Mouse (Mus musculus) frontal cortex, postnatal 25 days (tissue): Measurements from ENCODE around the gene Hrg.
"Not testable (repeated sequence)": the region's sequence is repeated elsewhere in the genome, so short reads cannot be mapped to it uniquely, and the experiment has no call there.

Experiments
- DNase-seq, 2 experiments: peaks; one replicate each; pipeline ENCODE4 v3.0.0; 2022; ENCODE audit warnings: low spot score in 2 of 2

Hrg gene

DNA sequence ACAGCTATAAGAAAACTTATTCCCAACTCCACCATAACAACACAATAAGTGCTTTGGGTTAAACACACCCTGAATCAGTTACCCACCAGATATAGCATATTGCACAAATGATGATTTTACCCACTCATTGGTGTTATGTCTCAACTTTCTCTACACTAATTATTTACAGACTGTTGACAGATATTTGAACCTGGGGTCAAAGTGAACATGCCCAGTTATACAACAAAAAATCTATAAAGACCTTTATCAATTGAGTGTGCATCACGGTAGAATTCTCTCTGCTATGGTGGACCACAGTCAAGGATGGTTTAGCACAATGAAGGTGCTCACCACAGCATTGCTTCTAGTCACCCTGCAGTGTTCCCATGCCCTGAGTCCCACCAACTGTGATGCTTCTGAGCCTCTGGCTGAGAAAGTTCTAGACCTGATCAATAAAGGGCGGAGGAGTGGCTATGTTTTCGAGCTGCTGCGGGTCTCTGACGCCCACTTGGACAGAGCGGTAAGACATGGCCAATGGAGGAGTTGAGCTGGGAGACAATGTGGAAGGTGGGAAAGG is at the start of gene Hrg:
Hrg (plus strand) TSS at position 233 of the 556 bp plus-strand sequence.
- DNase-seq, result no peak

DNA sequence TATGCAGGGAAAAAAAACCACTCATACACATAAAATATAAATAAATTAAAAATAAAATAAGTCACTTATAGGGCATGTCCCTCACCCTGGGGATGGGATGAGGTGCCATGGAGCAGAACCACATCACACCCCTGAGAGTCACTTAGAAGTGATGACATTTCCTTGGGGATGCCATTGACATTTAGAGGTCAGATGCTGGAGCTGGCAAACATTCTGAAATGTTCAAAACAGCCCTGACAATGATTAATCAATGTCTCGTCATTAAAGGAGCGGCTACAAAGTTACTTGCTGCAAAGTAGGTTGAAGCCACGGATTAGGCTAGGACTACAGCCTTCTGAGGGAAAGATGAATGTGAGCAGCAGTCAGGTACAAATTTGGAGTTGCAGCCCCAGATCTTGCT is 49.5 kb upstream of the Hrg start:
- DNase-seq, result no peak

DNA sequence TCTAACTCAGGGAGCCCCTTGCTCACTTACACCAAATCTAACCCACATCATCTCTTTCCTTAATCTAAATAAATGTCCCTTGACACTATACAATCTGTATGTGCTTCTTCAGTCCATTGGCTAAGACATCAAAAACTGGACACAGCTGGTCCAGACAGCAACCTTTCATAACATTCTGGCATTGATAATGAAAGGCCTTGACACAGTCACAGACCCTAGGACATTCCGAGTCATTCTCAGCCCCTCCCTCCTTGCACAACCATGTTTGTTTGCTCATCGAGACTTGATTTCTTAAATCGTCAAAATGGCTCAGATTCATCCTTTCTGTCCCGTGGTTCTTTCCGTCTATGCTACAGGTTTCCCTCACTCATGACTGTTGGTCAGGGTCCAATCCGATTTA is 41.6 kb upstream of the Hrg start:
- no peak for DNase-seq

DNA sequence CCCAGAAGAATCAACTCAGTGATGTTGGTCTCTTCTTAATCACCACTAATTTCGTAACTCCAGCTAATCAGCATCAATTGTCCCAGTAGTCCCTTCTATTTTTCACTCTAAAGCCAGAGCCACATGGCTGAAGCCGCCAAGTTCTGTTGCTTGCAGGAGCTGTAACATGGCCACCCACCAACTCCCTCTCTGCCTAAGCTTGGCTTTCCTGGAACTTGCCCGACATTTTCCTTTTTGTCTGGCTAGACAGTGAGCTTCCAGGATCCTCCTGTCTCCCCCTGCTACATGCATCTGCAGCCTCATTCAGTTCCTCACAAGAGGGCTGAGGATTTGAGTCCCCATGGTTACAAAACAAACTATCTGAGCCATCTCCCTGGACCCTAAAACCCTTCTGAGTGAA is 38.9 kb upstream of the Hrg start:
- no peak for DNase-seq

DNA sequence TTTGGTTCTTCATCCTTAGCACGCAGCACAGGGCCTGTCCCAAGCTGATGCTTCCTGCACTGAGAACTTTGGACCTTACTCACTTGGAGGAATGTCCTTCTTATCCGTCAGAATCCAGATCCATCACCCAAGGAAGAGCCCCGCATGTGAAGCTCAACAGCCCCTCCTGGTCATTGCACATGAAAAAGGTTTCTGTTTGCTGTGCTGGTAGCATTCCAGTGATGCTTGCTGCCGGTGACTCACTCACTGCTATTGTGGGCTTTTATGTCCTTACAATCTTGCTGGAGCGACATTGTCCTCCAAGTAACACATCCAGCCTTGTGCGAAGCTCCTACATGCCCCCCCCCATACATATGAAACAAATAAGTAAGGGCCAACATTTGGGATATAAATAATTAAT is 38.0 kb upstream of the Hrg start:
- no peak for DNase-seq

DNA sequence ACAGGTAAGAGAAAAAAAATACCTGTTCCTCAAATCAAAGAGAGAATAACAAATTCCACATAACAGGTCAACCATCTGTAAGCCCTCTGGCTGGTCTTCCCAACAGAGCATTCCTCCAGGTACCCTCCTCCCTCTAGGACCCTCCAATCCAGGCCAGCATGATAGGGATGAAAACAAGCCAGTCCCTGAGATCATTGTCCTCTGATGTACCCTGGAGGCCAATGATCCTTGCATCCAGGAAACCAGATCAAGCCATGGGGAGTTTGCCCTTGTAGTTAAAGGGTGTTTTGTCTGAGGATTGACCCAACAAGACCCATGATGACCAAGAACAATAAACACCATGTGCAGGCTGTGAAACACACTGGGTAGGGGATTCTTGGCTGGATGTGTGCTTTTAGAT is 36.6 kb upstream of the Hrg start:
- DNase-seq, result no peak

DNA sequence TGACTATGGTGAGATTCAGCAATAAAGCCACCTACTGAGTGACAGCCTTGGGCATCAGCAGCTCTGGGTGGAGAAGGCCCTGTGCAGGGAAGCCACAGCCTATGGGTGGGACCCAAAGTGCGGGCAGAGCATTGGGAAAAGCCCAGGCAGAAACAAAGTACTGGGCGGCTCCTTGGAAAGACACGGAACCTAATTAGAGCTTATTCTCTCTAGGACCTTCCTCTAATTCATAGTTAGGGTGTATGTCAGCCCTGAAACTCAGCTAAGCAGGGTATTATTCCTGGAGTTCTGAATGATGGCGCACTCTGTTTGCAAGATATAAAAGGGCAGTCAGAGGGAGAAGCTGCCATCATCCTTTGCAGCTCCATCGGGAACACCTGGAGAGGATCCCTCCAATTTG is 32.8 kb upstream of the Hrg start, which contains the start of gene Fetub:
Fetub (plus strand) TSS at position 301 of the 400 bp plus-strand sequence.
- DNase-seq, result no peak

DNA sequence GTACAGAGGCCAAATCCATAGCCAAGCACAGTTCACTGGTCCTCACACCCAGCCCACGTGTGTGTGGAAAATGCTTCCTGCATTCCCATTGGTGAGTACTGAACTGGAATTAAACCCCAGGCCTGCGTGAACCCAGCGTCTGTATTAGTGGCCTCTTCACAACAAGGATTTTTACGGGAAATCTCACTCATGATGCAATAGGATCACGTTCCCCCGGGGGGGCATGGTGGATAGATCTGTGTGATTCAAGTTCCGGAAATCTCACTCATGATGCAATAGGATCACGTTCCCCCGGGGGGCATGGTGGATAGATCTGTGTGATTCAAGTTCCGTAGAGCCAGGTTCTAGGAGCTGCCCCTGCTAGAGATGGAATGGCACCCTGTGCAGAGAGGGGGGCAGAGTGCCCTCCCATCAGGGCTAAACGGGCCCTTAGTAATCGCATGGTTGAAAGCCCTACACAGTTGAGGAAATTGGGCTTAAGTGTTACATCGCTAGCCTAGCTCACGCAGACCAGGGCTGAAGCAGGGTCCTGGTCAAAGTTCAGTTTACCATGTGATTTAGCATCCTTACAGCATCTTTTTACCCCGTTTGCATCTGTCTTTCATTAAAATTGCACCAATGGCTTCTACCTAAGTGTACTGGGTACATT is 32.1 kb upstream of the Hrg start:
- DNase-seq, result no peak

DNA sequence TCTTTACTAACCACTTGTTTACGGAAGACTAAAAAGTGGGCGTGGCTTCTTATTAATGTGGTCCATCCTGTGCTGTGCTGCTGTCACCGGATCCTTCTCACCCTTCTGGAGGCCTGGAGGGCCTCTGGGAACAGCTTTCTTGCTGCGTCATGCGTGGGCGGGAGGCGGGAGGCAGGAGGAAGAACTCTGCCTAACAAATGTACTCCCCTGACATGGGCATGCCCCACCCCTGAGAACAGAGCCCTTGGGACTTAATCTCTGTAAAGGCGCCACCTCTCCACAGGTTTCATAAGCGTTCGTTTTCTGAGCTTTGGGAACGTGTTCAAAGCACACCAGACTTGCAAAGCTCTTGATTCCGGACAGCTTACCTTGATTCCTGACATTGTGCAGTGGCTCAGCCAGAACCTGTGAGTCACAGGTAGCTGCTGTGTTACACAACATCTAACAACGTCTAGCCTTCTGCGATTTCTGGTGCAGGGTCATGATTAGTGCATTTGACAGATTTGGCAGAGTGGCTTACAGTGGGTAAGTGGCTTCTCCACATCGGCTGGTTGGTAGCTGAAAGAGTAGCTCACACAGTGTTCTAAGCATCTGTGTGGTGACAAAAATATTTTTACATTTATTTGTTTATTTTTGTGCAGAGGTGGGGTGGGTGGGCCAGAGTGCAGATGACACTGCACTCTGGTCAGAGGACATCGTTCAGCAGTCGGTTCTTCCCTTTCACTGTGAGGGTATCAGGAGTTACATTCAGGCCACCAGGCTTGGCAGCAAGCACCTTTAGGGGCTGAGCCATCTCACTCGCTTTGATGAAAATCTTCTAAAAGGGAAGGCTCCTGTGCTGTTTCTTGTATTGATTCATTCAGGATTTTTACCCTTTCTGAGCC is 30.7 kb upstream of the Hrg start:
- no peak for DNase-seq

DNA sequence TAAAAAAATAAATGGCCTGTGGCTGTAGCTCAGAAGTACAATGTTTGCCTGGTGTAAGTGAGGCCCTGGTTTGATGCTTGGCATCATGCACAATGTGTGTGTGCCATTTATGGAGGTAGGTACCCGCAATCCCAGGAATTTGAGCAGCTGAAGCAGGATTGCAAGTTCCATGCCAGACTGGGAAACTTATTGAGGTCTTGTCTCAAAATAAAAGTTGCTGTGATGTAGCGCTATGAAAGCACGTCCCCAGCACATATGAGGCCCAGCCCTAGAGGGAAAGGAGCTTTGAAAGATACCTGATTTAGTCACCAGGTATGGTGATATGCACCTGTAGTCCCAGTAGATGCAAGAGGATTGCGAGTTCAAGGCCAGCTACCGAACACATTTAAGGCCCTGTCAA is 29.1 kb upstream of the Hrg start:
- DNase-seq, result no peak

DNA sequence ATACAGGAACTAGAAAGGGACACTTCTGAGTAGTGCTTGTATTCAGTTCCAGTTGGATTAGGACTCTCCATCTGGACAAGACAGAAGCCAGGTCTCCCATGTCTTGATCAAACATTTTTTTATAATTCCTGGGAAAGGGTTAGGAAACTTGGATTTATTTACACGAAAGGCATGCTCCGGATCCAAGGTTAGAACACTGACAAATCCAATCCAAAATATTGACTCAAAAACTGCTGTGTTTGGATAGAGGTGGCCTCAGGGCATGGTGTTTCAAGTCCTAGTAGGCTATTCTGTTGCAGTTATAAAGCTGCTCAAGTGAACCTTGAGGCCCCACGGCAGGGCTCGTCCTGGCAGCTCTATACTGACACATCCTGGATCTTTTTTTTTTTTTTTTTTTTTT is 28.4 kb upstream of the Hrg start:
- DNase-seq, result no peak

DNA sequence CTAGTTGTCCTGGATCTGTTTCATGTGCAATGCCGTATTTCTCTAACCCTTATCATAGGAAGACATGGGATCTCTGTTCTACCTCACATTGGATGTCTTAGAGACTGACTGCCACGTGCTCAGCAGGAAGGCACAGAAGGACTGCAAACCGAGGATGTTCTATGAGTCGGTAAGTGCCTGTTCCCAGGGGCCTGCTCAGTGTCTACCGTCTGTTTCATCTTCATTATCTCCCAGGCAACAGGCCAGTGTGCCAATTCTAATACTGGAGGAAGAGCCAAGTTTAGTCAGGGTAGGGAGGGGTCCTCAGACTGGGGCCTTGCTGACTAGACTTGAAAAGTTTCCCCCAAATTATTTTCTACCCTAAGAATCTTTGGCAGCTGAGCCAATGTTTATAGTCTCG is 21.3 kb upstream of the Hrg start:
- DNase-seq, result no peak

DNA sequence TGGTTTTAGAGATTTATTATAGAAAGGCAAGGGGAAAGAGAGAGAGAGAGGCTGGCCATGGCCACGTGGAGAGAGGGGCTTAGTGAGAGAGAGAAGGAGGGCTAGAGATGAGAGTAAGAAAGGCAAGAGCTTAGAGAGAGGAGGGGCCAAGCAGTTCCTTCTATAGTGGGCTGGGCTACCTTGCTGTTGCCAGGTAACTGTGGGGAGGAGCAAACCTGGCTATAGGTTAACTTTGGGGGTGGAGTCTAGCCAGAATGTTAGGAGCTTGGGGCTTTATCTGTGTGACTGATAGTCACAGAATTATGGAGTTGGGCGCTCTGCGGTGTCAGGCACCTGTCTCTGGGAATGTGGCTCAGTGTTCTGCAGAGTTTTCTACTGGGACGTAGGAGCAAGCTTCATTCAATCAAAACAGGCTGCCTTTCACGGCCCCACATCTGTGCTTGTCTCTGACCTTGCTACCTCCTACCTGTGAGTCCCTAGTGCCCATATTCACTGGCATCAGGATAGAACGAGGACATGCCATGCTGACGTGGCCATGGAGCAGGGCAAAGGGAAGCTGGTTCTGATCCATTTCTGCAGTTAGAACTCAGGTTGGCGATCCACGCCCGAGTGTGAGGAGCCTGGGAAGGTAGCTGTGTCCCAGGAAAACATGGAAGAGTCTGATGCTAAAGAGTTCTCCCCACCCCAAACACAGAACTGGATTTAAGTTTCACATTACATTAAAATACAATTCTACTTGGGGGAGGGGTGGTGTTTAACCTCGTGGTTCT is 19.3 kb upstream of the Hrg start:
- DNase-seq, result no peak

DNA sequence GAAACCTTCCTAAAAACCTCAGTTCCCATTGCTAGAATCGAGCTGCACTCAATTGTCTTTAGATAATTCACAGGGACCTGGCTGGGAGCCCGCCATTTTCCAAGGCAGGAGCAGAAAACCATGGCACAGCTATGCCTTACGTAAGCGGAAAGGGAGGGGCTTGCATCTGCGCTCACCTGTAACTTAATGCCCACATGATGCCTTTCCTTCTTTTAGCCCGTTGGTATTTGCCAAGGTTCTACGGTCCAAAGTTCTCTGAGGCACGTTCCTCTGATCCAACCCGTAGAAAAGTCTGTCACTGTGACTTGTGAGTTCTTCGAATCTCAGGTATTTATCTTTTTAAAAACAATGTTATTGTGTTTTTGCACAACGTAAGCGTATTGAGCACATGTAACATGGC is 13.2 kb upstream of the Hrg start:
- no peak for DNase-seq

DNA sequence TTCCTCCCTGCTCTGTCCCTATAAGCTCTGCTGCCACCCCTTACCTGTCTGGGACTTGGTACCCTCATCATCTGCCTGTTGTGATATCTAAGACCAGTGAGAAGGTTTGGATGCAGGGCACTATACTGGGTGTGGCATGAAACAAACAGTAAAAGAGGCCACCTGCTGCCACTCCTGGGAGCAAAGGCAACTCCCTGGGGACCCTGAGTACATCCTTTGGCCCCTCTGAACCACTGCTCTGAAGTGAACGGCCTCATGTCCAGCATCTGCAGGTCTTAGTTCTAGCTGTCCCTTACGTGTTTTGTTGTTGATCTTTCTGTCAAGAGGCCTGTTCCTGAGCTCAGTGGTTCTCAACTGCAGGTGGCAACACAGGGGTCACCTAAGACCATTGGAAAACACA is 12.3 kb upstream of the Hrg start:
- no peak for DNase-seq

DNA sequence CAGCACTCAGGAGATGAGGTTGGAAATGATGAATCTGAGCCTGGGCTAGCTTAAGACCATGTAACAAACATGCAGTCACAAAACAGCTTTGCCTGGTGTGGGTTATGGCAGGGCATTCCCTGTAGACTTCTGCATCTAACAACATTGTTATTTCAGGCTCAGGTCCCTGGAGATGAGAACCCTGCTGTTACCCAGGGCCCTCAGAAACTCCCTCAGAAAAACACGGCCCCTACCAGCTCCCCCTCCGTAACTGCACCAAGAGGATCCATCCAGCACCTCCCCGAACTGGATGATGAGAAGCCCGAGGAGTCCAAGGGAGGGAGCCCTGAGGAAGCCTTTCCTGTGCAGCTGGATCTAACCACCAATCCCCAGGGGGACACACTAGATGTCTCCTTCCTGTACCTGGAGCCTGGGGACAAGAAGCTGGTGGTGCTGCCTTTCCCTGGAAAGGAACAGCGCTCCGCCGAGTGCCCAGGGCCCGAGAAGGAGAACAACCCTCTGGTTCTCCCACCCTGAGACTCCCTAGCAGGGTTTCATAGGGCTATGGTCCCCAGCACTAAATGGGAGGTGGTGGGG is 11.7 kb upstream of the Hrg start:
- no peak for DNase-seq

DNA sequence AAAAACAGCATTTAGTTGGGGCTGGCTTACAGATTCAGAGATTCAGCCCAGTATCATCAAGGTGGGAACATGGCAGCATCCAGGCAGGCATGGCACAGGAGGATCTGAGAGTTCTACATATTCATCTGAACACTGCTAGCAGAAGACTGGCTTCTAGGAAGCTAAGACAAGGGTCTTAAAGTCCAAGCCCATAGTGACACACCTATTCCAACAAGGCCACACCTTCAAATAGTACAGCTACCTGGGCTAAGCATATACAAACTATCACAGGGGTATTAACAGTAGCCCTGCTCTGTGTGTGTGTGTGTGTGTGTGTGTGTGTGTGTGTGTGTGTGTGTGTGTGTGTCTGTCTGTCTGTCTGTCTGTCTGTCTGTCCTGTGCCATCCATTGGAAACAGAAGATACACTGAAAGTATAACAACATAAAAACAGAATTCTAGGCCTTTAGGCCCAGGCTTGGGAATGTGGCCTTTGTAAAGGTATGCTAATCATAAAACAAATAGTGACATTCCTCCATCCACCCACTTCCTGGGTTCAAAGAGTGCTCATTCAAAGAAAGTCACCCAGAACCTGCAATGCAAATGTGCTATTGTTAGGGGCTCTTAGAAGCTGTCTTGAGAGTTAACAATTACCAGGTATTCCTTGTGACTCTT is 8.9 kb upstream of the Hrg start:
- not testable (repeated sequence) for DNase-seq

DNA sequence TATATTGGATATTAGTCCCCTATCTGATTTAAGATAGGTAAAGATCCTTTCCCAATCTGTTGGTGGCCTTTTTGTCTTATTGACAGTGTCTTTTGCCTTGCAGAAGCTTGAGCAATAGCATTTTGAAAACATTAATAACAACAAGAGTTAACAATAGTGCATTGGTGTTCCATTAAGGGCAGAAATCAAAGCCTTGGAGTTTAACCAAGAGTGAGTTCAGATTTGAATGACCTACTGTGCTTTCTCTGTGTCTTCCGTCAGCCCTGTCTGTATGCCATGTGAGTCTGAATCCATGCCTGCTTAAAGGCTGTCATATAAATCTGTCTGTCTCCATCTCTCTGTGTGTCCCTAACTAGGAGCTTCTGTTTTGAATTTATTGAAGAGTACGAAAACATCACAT is 3.5 kb upstream of the Hrg start:
- no peak for DNase-seq

DNA sequence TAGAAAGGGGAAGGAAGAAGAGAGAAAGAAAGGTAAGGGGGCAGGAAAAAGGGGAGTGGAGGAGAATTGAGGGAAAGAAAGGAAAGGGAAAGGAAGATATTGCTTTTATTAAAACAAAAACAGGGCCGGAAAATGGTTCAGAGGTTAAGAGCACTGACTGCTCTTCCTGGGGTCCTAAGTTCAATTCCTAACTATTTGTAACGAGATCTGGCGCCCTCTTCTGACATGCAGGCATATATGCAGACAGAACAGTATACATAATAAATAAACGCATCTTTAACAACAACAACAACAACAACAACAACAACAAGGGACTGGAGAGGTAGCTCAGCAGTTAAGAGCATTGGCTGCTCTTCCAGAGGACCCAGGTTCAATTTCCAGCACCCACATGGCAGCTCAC is 2.2 kb downstream of the Hrg start:
- DNase-seq, result no peak

DNA sequence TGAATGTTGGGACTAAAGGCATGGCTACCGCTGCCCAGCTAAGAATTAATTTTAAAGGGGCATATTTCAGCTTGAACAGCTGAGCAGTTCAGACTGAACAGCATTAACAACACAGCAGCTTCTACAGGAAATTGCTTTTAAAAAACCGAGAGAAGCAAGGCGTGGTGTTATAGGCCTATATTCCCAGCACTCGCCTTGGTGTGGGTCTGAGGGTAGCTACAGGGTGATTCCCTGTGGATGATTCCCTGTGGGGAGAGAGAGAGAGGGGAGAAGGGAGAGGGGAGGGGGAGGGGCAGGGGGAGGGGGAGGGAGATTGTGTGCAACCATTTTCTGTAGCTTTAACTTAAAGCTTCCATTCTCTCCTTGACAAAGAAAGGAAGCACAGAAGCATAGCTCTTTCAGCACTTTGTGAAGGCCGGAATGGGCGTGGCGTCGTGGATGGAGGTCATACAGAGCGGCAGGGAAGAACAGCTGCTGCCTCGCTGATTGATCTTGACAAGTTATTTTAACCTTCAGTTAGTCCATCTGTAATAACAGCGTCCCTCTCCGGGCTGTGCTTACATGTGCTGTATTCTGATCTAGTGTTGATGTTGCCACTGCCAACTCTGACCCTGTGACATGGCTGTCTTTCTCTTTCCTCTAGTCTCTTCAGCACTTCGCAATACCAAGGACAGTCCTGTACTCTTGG is 4.7 kb downstream of the Hrg start:
- no peak for DNase-seq

DNA sequence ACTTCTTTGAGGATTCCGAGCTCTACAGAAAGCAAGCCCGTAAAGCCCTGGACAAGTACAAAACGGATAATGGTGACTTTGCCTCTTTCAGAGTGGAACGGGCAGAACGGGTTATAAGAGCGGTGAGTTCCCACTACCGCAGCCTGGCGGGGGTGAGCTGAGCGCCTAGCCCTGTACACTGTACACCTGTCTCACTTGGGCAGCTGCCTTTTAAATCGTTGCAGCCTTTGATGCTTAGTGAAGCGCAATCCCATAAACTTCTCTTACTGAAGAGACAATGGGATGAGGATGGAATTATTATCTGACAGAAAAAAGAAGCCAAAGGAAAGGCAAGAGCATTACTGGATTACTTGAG is 5.2 kb downstream of the Hrg start:
- no peak for DNase-seq
